Mouse (Mus musculus) naive thymus-derived CD4-positive, alpha-beta T cell, adult 2 months (primary cell): ENCODE measurements at regions not wholly inside any gene's neighbourhood (a gene's known extent, or its start where the extent isn't known, plus 50 kb on each side); places are given as distances from the start of the nearest gene placed in this dataset.

ENCODE experiments used
- DNase-seq: peaks from one replicate; pipeline ENCODE4 v3.0.0-alpha.2; 2011; ENCODE audit warnings: low read depth

DNA sequence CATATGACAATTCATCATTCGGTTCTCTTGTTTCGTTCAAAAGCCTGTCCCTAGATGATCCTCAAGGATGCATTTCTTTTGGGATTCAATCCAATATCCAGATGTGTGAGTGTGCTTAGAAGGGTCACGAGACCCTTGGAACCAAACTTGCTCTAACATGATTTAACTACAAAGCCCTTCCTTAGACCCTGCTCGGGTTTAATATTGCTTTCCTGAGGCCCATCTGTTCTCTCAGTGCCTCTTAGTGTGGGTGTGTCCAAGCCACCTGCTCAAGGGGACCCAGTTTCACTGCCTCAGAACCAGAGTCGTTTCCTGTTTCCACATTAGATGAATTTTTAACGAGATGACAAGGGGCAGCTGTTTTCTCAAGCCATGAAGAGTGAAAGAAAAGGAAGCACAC, 147.3 kb upstream of the Usp24 start:
- no peak for DNase-seq

DNA sequence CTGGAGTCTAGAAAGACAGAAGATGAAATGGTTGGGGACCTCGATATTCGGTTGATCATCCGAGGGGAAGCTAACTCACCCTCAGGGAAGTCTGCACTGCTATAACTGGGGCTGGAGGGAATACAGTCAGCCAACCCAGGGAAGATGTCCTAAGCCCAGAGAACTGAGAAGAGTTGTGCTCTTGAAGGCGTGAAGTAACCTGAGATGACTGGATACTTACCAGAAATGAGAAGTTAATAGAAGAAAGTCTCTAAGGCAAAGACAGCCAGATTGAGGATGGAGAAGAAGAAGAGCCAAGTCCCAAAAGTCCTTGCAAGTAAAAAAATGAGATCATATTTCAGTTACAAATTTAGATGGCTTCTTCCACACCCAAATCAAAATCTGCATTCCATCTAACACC, 146.5 kb upstream of the Usp24 start:
- DNase-seq, result no peak

DNA sequence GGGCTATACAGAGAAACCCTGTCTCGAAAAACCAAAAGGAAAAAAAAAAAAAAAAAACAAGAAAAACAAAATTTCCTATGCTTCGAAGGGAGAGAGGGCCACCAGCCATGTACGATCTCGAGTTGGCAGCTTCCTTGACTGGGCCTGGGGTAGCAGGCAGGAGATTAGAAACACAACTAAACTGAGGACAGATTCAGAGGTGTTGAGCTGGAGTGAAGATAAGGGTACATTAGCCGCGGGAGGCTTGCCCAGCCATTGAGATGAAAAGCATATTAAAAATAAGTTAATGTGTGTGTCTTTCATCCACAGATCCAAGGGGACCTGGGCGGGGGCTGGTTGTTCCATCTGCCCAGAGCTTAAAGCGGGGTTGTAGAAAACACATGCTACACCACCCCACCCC, 145.3 kb upstream of the Usp24 start:
- no peak for DNase-seq

DNA sequence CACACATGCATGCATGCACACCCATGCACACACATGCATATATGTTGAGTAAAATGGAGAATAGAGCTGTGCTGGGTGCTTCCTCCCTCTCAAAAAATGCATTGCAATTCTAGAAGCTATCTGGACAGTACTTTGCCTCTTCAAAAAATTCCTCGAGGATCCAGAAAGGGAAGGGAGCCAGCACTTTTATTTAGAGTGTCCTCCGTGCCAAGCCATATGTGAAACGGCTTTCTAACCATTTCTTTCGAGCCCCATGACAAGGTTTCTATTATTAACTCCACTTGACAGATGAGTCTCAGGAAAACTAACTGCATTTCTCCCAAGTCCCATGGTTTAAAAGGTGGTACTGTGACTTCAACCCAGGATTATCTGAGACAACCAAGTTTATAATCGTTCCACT, 140.7 kb upstream of the Usp24 start:
- no peak for DNase-seq

DNA sequence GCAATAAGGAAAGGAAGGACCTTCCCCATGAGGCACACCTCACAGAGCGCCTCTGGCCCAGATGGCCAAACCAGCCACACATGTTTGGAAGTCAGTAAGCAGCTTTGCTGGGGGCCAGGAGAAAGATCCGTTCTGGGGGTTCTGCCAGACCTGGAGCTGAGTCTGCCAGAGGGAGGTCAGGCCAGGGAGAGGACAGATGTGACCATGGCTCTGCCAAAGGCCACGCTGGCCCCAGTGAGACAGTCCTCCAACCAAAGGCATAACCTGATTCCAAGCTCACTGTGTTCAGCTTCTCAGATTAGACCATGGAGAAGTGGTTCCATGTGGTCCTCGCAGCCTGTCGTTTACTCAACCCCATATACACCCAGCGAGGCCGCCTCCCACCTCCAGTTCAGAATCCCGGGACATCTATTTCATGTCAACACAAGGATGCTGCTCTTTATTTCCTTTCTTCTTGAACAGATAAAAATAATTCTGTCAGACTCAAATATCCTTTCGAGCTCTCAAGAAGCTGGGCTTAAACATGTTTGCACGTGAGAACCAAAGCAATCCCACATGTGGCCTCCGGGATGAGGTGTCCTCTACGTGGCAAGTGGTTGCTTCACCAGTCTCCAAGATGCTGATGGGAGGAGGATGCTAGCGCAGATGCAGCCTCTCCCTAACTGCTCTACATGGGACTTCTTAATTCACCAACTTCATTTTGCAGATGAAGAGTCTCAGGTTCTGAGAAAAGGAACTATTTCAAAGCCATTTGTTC, 130.1 kb upstream of the Usp24 start:
- DNase-seq, result no peak

DNA sequence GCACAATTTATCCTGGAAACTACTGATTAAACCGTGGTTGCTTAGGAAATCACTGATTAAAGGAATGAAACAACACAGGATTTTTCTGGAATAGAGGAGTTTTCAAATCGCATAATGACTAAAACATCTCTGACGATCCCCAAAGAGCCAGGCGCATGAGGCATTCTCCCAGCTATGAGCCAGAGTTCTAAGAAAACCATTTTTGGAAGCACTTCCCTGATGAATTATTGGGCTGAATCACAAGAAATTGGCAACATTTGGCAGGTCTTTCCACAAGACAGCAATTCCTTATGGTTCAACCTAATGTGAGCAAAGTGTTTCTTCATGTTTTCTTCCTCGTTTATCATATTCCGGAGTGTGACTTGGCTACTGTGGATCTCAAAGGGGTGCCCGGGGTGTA, 129.3 kb upstream of the Usp24 start:
- no peak for DNase-seq

DNA sequence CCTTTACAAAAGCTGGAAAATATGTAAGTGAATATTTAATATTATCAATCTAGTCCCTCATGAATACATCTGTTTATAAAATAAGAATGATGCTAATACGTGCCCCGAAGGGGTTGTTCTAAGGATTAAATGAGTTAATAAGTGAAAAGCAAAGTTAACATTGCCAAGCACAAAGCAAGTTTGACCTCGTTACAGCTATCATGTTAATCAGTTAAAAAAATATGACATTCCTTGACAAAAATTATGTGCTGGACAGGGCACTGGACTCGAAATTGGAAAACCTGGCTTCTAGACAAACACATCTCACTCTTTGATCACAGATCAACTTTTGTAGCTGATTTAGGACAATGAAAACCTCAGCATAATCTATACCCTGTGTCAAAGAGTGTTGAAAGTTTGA, 125.8 kb upstream of the Usp24 start:
- no peak for DNase-seq

DNA sequence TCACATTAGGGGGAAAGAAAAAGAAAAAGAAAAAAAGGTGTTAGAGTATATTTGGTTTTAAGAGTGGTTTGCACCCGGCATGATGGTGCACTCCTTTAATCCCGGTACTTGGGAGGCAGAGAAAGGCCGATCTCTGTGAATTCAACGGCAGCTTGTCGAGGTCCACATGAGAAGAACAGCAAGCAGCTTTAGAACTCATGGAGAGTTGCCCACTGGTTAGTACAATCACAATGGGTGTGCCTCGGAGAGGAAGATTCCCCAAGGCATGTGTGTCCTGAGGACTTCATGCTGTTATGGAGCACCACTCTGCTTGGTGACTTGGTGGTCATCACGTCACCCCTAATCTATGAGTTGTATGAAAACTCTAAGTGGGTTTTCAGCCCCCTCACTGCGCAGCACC, 124.7 kb upstream of the Usp24 start:
- no peak for DNase-seq

DNA sequence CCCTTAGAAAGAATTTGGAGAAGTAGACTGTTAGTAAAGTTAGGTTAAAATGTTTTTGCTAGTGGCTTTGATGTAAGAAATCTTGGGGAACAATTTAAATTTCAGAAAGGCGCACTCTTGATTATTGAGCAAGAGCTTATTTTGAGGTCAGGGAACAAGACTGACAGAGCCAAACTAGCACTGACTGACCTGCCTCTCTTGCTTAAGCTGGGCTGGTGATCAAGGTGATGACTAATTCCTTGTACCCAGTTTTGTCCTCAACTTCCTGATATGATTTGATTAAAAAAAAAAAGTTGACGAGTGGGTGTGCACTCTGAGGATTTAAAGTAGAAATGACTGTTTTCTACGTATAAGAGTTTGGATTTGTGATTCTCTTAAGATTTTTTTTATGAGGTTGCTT, 124.2 kb upstream of the Usp24 start:
- DNase-seq, result no peak

DNA sequence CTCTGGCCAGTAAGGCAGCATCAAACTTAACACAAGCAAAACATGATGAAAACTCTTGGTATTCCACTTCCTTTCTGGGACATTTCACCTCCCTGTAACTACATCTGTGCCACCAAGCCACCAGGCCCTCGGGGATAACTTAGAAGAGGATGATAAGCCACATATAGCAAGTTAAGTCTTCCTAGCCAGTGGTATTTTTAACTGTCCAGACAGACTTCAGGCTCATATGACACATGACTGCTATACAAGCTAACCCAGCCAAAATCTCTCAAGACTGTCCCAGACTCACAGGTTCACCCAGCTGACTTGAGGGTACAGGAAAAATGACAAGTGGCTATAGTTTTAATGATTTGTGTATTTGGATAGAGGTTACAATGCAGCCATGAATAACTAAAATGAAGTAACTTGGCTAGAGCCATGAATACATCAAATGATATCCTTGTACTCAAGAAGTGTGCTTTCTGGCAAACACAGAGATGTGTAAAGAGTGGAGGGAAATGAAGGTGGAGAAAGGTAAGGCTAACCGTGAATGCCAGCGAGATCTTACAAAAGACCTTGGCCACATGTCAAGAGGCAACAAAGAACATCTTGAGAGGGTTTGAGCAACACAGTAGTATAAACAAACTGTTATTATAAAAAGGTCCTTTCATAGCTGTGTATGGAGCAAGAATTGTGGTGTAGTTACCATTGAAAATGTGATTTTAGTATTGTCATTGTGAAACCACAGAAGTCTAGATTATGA, 122.6 kb upstream of the Usp24 start:
- DNase-seq, result no peak

DNA sequence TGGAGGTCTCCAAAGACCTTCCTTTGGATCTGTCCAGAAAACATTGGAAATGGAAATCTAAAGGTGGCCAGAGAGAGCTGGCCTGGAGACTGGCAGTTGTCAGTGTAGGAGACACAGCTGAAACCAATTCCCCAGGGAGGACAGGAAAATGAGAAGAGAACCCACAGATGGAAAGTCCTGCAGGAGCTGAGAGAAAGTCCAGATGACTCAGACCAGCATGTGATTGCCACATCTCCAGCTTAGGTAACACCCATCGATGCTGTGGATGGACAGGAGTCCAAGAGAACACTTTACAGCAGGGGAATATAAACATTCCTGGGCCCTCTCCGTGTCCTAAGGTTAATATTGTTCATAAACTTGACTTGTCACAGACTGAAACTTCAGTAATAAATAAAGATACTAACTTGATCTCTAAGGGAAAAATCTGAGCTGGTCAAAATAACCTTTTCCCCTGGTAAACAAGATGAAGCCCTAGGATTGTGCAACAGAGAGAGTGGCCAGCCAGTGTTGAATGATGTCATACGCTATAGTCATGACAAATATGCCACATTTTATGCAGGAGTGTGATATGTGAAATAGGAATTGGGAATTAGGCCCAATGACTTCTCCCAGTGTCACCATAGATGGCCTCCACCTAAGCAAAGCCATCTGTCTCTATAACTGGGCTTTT, 120.4 kb upstream of the Usp24 start:
- no peak for DNase-seq

DNA sequence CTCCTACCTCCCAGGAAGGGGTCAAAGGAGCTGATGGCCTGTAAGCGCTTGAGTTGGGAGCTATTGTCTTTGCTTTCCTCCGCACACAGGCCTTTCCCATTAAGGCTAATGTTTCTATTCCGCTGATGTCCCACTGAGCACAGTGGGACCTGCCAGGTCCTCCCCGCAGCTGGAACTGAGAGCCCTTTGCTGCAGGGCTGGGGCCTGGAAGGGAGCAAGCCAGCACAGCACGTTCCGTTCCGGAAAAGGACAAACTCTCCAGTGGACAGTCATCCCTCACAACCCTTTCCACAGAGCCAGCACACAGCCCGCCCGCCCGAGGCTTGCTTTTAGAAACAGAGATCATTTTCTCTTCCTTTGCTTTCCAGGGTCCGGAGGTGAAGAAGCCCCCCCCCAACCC, 116.2 kb upstream of the Usp24 start:
- no peak for DNase-seq

DNA sequence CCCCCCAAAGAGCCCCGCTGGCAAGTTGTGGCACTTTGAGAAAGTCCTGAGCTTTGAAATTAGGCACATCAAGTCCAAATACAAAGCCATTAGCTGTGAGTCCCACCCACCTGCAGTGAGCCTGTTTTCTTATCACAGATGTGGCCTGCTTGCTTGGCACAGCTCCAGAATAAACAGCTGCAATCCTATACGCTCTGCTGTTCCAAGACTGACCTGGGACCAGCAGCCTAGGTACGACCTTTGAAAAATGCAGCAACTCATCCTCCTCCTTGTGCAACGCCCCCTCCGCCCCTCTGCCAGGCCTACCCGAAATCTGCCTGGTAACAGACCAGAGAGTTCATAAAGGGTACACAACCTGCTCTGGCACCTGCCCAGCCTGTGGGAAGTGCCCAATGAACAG, 115.8 kb upstream of the Usp24 start:
- no peak for DNase-seq

DNA sequence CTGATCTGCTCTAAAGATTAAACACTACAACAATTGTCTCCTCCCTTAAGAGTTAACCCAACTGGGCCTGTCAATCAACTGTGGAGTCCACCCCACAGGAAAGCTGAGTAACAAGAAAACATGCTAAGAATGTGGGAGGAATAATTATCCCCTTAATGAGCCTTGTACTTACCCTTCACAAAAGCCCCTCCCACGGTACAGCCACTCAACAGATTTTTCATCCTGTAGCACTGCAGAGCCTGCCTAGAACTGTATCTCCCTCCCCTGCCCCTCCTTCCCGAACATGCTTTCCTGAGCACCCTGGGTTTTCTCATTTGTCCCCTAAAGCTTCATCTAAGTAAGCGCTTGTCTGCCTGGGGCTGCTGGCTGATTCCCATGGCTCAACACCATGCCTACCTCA, 113.5 kb upstream of the Usp24 start:
- no peak for DNase-seq

DNA sequence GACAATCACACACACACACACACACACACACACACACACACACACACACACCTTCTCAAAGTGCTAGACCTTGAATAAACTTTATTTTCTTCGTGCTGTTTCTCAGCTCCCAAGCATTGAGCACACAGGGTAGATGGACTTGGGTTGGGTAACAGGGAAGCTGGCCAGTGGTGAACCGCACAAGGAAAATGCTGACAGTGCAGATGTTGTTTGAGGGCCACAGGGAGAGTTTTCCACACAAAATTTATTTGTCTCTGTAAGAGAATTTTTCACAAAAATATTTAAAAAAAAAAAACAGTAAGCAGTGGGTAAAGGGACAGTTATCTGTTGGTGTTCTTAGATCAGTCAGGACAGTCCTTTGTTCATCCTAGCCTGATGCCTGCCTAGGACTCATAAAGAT, 110.8 kb upstream of the Usp24 start:
- DNase-seq, result no peak

DNA sequence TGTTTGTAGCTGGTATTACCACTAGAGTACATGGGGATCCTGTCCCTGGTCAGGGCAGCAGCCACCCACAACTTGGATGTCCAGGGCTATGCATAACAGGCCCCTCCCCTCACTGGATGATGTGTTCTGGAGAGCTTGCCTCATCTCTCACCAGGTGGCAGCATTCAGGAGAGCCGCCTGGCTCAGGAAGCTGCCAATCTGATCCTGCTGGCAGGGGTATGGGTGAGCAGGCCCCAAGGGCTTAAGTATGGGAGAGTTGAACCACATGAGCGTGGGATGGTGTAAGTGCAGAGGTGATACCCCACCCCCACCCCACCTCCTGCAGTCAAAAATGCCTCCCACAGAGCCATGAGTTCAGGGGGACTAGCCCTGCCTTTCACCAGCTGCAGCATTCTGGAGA, 110.0 kb upstream of the Usp24 start:
- DNase-seq, result no peak

DNA sequence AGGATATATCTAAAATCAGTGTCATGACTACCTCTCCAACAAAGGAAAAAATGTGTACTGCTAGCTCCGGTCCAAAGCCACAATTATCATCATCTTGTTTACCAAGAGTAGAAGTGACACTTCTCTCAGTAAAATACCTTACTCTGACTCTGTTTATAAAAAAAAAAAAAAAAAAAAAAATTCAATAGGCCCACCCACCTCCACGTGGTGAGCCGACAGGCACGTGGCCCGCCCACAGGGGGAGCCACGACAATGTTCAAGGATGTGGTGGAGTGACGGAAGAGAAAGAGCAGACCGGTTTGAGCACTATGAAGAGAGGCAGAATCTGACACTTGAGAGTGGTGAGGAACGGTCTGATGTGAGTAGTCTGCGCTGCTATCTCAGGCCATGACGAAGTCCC, 106.5 kb upstream of the Usp24 start:
- no peak for DNase-seq

DNA sequence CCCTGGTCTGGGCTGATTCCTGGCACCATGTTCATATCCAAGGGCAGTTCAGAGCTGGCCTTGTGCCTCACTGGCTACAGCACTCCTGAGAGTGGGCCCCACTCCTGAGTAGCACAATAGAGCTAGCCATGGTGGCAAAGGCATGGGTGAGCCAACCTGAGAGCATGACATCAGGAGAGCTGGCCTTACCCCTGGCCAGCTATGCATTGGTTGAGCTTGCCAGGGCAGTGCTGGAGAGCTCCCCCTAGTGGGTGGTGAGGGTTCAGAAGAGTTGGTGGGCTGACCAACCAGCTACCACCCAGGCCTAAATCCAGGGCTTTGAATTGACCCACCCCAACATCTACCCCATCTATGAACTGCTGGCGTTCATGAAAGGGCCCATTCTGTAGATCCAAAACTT, 106.0 kb upstream of the Usp24 start:
- peak; percentile 33 for DNase-seq

DNA sequence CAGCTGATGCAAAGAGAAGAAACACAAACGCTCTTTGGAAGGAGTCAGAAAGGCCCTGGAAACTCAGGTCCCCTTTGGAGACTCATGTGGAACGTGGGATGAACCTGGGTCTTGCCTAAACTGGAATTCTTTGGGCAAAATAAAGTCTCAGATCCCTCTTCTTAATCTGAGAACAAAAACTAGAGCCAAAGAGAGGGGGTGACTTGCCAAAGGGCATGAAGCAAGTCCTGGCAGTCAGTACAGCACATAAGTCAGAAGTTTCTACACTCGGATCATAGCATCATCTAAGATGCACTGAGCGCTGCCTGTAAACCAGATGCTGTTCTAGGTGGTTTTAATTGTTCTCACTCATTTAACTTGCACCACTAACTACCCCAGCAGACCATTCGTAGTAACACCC, 101.8 kb upstream of the Usp24 start:
- DNase-seq, result no peak

DNA sequence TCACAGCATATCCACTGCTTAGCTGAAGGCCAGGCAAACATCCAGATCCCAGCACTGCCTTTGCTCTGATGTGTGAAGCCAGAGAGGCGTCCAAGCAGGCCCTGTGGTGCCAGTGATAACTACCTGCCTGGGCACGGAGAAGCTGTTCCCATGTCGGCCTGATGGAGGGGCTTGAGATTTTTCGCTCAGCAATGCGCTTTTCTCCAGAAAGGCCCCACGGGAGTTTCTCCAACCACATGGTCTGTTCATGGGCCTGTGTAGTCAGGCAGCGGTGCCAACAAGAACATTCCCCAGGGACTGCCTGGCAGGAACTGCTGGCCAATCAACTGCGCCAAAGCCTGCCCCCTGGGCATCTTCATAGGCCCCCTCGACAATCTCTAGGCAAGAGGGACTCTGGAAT, 95.4 kb upstream of the Usp24 start:
- no peak for DNase-seq

DNA sequence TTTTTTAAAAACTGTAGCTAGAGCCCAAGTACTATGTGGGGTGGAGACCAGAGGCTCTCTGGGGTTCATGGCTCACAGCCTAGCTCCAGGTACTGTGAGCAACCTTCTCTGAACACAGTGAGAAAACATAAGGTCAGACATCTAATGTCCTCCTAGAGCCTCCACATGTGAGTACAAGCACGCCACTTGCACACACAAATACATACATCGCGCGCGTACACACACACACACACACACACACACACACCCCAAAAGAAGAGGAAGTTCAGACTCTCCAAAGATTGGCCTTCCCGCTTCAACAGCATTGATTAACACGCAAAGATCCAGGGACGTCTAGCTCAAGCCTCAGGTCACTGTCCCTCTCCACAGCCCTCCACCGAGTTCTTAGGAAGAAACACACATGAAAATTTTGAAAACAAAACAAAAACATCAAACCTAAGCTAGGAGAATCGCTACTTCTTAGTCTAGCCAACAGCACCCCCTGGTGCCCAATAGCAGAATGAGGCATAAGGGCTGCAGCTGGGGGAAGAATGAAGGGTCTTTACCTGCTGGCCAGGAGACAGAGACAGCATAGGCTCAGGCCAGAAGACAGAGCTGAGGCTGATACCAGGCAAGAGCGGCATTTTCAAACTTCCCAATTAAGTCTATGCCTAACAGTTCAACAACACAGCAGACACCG, 90.7 kb upstream of the Usp24 start:
- peak; percentile 80 for DNase-seq

DNA sequence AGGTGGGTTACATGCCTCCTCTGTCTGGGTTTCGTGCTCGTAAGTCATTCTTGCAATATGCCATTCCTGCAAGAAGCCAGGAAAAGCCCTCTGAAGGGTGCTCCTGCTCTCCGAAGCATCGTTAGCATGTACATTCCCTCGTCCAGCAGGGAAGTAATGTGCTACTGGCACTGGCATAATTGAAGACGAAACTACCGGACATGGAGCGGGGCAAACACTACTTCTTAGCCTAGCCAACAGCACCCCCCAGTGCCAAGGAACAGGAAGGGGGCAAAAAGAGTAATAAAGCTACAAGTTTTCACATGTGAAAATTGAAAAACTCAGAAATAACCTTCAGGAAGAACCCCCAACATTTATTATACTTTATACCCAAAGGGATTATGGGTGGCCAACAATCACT, 88.6 kb upstream of the Usp24 start:
- no peak for DNase-seq

DNA sequence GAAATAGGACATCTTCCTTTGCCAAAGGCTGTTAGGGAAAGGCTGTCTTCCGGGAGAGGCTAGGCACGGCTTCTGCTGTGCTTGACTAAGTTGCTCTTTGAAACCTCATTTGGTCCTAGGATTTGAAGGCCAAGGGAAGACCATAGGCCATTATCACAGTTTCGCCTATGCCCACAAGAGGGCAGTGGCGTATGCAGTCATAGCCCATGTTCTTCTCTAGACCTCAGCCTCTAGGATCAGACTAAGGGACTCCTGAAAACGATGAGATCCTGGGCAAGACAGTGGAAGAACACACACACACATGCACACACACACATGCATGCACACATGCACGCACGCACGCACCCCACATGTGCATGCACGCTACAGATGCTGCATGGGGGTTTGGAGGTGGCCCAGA, 87.5 kb upstream of the Usp24 start:
- DNase-seq, result peak; percentile 79
